Mouse (Mus musculus) brain, embryonic 14.5 days (tissue): Measurements from ENCODE around the gene Mthfd1l.

Experiments
- CTCF ChIP-seq: fragments of 200-500 bp; IDR thresholded peaks from 2 replicates; pipeline ENCODE4 v1.5.1; 2012; ENCODE audit warnings: inconsistent platforms, mild to moderate bottlenecking, moderate library complexity, borderline replicate concordance; ENCODE audit not compliant: insufficient read depth, insufficient read length; ENCODE audit errors: extremely low read depth
- POLR2A ChIP-seq: fragments of 200-500 bp; IDR thresholded peaks from 2 replicates; pipeline ENCODE4 v1.6.1; 2012; ENCODE audit warnings: mild to moderate bottlenecking, inconsistent platforms, borderline replicate concordance; ENCODE audit not compliant: poor library complexity, insufficient read depth, insufficient read length, severe bottlenecking; ENCODE audit errors: extremely low read depth

- TF ChIP-seq CTCF (no peak), POLR2A (no peak)
Measured at GRCm38 (mm10) chr10:3976623-3977010, 3.7 kb downstream of the Mthfd1l start.
